Mouse (Mus musculus): ENCODE measurements at regions not wholly inside any gene's neighbourhood (a gene's known extent, or its start where the extent isn't known, plus 50 kb on each side); places are given as distances from the start of the nearest gene placed in this dataset.

DNA sequence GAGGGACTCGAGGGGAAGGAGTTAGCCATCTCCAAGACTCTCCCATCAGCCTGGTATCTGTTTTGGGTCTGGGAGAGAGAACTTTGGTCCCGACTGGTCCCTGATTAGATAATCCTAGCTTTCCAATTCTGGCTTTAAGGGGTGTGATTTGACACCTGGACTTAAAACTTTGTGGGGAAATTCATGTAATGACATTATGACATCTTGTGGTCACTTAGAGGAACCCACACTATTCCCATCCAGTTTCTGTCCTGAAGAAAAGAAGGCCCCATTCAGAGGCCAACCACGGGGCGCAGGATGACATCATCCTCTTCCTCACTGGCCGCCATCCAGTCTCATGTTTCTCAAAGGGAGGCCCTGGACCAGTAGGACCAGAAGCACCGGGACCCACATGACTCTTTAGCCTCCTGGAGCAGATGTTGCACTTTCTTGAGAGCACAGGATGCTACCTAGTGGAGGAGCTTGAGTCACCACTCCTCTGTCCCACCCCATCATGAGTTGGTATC lies 136.5 kb downstream of the Rybp start:
- Histone ChIP-seq H3K36me3 (ENCODE audit: control insufficient read depth, insufficient read depth) (no peaks in the 10 kb centered on the region), H3K27me3 (ENCODE audit: control insufficient read depth, insufficient read depth, insufficient read length) (peaks cover 5% of the 10 kb centered on the region), H3K4me3 (no peak overlapping the region), H3K79me2 (ENCODE audit: control insufficient read depth, insufficient read depth) (no peaks in the 10 kb centered on the region), H3ac (ENCODE audit: control insufficient read depth, insufficient read length) (no peak overlapping the region), H3K4me2 (ENCODE audit: low read depth) (no peak overlapping the region)
- no peak for TF ChIP-seq TCF3 (IDR thresholded peaks at IDR 0.05; ENCODE audit: insufficient read length, low read depth)
- TF ChIP-seq TCF12 (IDR thresholded peaks at IDR 0.05; ENCODE audit: insufficient read depth, poor library complexity, severe bottlenecking) = no peak
- TF ChIP-seq USF1 (IDR thresholded peaks at IDR 0.05; ENCODE audit: low read depth) = no peak
- TF ChIP-seq E2F4 (IDR thresholded peaks at IDR 0.05; ENCODE audit: insufficient read depth) = no peak
- TF ChIP-seq REST (IDR thresholded peaks at IDR 0.05; ENCODE audit: insufficient read depth, insufficient read length) = no peak
- no peak for TF ChIP-seq SRF (IDR thresholded peaks at IDR 0.05; ENCODE audit: control insufficient read depth, insufficient read length, low read depth)
- no peak for TF ChIP-seq POLR2AphosphoS2 (IDR thresholded peaks at IDR 0.05; ENCODE audit: insufficient read length, low read depth)
- TF ChIP-seq CEBPB (IDR thresholded peaks at IDR 0.05; ENCODE audit: insufficient read depth, poor library complexity, severe bottlenecking) = no peak
- TF ChIP-seq POLR2A (IDR thresholded peaks at IDR 0.05; ENCODE audit: insufficient read length, low read depth) = no peak
- TF ChIP-seq MYOG (IDR thresholded peaks at IDR 0.05; ENCODE audit: control insufficient read depth in 1 of 3, insufficient read depth in 1 of 3, insufficient read length in 2 of 3, low read depth in 2 of 3) = no peak
- TF ChIP-seq MYOD1 (IDR thresholded peaks at IDR 0.05; ENCODE audit: control insufficient read depth in 1 of 3, insufficient read length in 2 of 3, low read depth in 2 of 3) = no peak
- no peak for TF ChIP-seq MAX (IDR thresholded peaks at IDR 0.05; ENCODE audit: low read depth)

DNA sequence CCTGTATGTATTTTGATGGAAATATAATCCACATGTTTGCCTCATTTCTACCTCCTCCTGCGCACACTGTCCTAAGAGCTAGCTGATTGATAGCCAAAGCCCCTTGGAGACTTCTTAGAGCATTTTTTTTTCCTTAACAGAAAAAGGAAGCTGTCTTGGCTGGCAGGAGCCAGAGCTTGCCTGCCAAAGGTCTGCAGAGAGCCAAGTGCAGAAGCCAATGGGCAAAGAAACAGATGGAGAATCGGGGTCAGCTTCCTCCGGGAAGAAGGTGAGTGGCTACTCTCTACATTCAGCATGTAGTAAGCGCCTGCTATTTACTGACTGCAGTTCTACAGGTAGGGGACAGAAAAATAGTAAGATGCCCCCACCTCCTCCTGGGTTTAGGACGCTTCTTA lies 137.8 kb downstream of the Rybp start:
- no peak for TF ChIP-seq TCF3 (IDR thresholded peaks at IDR 0.05; ENCODE audit: insufficient read length, low read depth)
- no peak for TF ChIP-seq POLR2AphosphoS2 (IDR thresholded peaks at IDR 0.05; ENCODE audit: insufficient read length, low read depth)
- no peak for TF ChIP-seq E2F4 (IDR thresholded peaks at IDR 0.05; ENCODE audit: insufficient read depth)
- TF ChIP-seq MYOG (IDR thresholded peaks at IDR 0.05; ENCODE audit: control insufficient read depth in 1 of 3, insufficient read depth in 1 of 3, insufficient read length in 2 of 3, low read depth in 2 of 3) = no peak
- no peak for TF ChIP-seq MAX (IDR thresholded peaks at IDR 0.05; ENCODE audit: low read depth)
- TF ChIP-seq CEBPB (IDR thresholded peaks at IDR 0.05; ENCODE audit: insufficient read depth, poor library complexity, severe bottlenecking) = no peak
- TF ChIP-seq TCF12 (IDR thresholded peaks at IDR 0.05; ENCODE audit: insufficient read depth, poor library complexity, severe bottlenecking) = no peak
- Histone ChIP-seq H3K36me3 (ENCODE audit: control insufficient read depth, insufficient read depth) (no peaks in the 10 kb centered on the region), H3K27me3 (ENCODE audit: control insufficient read depth, insufficient read depth, insufficient read length) (peaks cover 7% of the 10 kb centered on the region), H3K79me2 (ENCODE audit: control insufficient read depth, insufficient read depth) (no peaks in the 10 kb centered on the region), H3ac (ENCODE audit: control insufficient read depth, insufficient read length) (no peak overlapping the region), H3K4me2 (ENCODE audit: low read depth) (no peak overlapping the region), H3K4me3 (no peak overlapping the region)

DNA sequence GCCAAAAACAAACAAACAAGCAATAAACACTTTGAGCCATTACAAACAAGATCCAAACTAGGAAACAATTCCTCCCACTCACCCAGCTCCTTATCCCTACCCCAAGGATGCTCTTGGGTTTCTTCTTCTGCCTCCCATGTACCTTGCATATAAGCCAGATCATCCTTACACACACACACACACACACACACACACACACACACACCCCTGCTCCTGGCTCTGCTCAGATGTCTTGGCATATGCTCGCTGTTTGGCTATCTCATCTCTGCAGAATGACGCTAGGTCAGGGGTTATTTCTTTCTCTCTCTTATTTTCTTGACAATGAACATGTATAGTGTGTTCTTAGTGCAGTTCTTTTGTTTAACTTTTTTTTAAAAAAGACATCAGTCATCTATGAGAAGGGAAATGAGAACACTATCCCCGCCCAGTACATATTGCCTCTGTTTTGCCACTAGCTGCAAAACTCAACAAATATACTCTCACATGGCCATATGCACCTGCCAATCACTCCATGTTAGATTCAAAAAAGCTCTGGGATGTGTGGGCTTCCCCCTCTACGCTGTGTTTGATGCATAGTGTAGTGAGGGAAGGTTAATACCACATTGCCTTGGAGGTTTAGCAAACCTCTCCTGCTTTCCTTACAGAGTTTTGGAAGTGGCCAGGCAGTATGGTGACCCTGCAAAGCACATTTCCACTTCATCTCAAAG lies 138.4 kb downstream of the Rybp start:
- Histone ChIP-seq H3K4me2 (ENCODE audit: low read depth) (no peak overlapping the region), H3K36me3 (ENCODE audit: control insufficient read depth, insufficient read depth) (no peaks in the 10 kb centered on the region), H3K79me2 (ENCODE audit: control insufficient read depth, insufficient read depth) (no peaks in the 10 kb centered on the region), H3K27me3 (ENCODE audit: control insufficient read depth, insufficient read depth, insufficient read length) (peaks cover 8% of the 10 kb centered on the region), H3K4me3 (no peak overlapping the region), H3ac (ENCODE audit: control insufficient read depth, insufficient read length) (no peak overlapping the region)
- no peak for TF ChIP-seq E2F4 (IDR thresholded peaks at IDR 0.05; ENCODE audit: insufficient read depth)
- no peak for TF ChIP-seq TCF3 (IDR thresholded peaks at IDR 0.05; ENCODE audit: insufficient read length, low read depth)
- no peak for TF ChIP-seq POLR2AphosphoS2 (IDR thresholded peaks at IDR 0.05; ENCODE audit: insufficient read length, low read depth)
- no peak for TF ChIP-seq POLR2A (IDR thresholded peaks at IDR 0.05; ENCODE audit: insufficient read length, low read depth)
- TF ChIP-seq MYOG (IDR thresholded peaks at IDR 0.05; ENCODE audit: control insufficient read depth in 1 of 3, insufficient read depth in 1 of 3, insufficient read length in 2 of 3, low read depth in 2 of 3) = no peak
- TF ChIP-seq TCF12 (IDR thresholded peaks at IDR 0.05; ENCODE audit: insufficient read depth, poor library complexity, severe bottlenecking) = no peak

GRCm38 (mm10) chr6:100146360-100146935 lies 140.8 kb downstream of the Rybp start:
- no peak for TF ChIP-seq REST (IDR thresholded peaks at IDR 0.05; ENCODE audit: insufficient read depth, insufficient read length)
- TF ChIP-seq POLR2AphosphoS2 (IDR thresholded peaks at IDR 0.05; ENCODE audit: insufficient read length, low read depth) = no peak
- TF ChIP-seq CEBPB (IDR thresholded peaks at IDR 0.05; ENCODE audit: insufficient read depth, poor library complexity, severe bottlenecking) = no peak
- no peak for TF ChIP-seq POLR2A (IDR thresholded peaks at IDR 0.05; ENCODE audit: insufficient read length, low read depth)
- no peak for TF ChIP-seq MYOD1 (IDR thresholded peaks at IDR 0.05; ENCODE audit: control insufficient read depth in 1 of 3, insufficient read length in 2 of 3, low read depth in 2 of 3)
- Histone ChIP-seq H3K4me3 (no peak overlapping the region), H3K36me3 (ENCODE audit: control insufficient read depth, insufficient read depth) (no peaks in the 10 kb centered on the region), H3K27me3 (ENCODE audit: control insufficient read depth, insufficient read depth, insufficient read length) (peaks cover 19% of the 10 kb centered on the region), H3K4me2 (ENCODE audit: low read depth) (no peak overlapping the region), H3ac (ENCODE audit: control insufficient read depth, insufficient read length) (no peak overlapping the region), H3K79me2 (ENCODE audit: control insufficient read depth, insufficient read depth) (no peaks in the 10 kb centered on the region)

- peak in 1 of 3 experiments; percentile 10 for TF ChIP-seq MYOD1 (IDR thresholded peaks at IDR 0.05; ENCODE audit: control insufficient read depth in 1 of 3, insufficient read length in 2 of 3, low read depth in 2 of 3)
- TF ChIP-seq TCF3 (IDR thresholded peaks at IDR 0.05; ENCODE audit: insufficient read length, low read depth) = no peak
- TF ChIP-seq MYOG (IDR thresholded peaks at IDR 0.05; ENCODE audit: control insufficient read depth in 1 of 3, insufficient read depth in 1 of 3, insufficient read length in 2 of 3, low read depth in 2 of 3) = no peak
- no peak for TF ChIP-seq CEBPB (IDR thresholded peaks at IDR 0.05; ENCODE audit: insufficient read depth, poor library complexity, severe bottlenecking)
- no peak for TF ChIP-seq TCF12 (IDR thresholded peaks at IDR 0.05; ENCODE audit: insufficient read depth, poor library complexity, severe bottlenecking)
- Histone ChIP-seq H3K4me3 (no peak overlapping the region), H3K27me3 (ENCODE audit: control insufficient read depth, insufficient read depth, insufficient read length) (peaks cover 20% of the 10 kb centered on the region)
These were observed 141.4 kb downstream of the Rybp start for GRCm38 (mm10) chr6:100145869-100146268.

More at GRCm38 (mm10) chr6:100145869-100146268, 141.4 kb downstream of the Rybp start:
- H3K79me2 ChIP-seq (ENCODE audit: control insufficient read depth, insufficient read depth) = no peaks in the 10 kb centered on the region
- no peak overlapping the region for H3K4me2 ChIP-seq (ENCODE audit: low read depth)
- H3K36me3 ChIP-seq (ENCODE audit: control insufficient read depth, insufficient read depth) = no peaks in the 10 kb centered on the region
- H3ac ChIP-seq (ENCODE audit: control insufficient read depth, insufficient read length) = no peak overlapping the region
